Mouse (Mus musculus) MEL-GATA-1-ER (cell line): ENCODE measurements around the gene Speer4c.
"Not testable (repeated sequence)": the region's sequence is repeated elsewhere in the genome, so short reads cannot be mapped to it uniquely, and the experiment has no call there.

Experiments
- DNase-seq: peaks from one replicate; pipeline ENCODE4 v3.0.0-alpha.2; 2012; ENCODE audit warnings: low read depth; ENCODE audit errors: extremely low read depth

Speer4c gene

GRCm38 (mm10) chr5:15714171-15714570 lies at the start of gene Speer4c:
TSS of gene Speer4c (minus strand) at chr5:15714271.
- DNase-seq: not testable (repeated sequence)

DNA sequence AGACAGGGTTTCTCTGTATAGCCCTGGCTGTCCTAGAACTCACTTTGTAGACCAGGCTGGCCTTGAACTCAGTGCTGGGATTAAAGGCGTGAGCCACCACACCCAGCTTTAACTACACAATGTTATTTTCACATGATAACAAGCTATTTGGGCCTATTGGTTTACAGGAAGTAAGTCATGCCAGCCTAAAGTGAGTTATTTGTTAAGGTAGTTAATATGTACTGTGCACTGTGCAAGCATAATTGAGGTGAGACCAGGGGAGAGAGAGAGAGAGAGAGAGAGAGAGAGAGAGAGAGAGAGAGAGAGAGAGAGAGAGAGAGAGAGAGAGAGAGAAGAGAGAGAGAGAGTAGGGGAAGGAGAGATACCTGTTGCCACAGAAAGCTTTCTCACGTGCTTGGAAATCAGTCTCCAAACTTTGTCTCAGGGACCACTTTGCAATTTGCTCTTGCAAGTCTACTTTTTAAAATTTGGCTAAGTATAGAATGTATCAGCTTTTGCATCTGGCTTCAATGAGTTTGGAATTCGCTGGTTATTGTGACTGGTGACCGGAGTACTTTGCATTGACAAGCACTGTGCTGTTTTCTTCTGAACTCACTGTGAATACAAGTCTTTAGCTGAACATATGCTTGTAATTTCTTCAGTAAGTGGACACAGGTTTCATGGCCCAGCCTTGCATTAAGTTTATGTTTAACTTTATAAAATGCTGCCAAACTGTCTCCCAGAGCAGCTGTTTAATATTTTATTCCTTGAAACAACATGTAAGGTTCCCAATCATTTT lies 33.6 kb upstream of the Speer4c start:
- no peak for DNase-seq

GRCm38 (mm10) chr5:15734097-15734867 lies 20.2 kb upstream of the Speer4c start:
- DNase-seq: no peak

GRCm38 (mm10) chr5:15702891-15703290 lies 11.2 kb downstream of the Speer4c start:
- DNase-seq: not testable (repeated sequence)

DNA sequence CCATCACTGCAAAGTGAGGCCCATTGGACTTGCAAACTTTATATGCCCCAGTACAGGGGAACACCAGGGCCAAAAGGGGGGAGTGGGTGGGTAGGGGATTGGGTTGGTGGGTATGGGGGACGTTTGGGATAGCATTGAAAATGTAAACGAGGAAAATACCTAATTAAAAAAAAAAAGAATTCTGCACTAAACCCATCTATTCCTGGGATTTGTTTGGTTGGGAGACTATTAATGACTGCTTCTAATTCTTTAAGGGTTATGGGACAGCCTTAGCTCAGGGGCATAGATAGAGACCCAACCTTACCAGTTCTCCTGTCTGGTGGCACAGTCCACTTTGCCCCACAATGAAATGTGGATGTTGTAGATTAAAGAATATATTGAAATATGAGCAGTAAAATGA lies 16.4 kb downstream of the Speer4c start:
- DNase-seq: not testable (repeated sequence)

DNA sequence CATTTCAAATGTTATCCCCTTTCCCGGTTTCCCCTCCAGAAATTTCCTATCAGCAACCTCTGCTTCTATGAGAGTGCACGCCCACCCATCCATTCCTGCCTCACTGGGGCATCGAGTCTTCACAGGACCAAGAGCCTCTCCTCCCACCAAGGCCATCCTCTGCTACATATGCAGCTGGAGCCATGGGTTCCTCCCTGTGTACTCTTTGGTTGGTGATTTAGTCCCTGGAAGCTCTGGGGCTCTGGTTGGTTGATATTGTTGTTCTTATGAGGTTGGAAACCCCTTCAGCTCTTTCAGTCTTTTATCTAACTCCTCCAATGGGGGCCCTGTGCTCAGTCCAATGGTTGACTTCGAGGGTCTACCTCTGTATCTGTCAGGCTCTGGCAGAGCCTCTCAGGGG lies 22.2 kb downstream of the Speer4c start:
- not testable (repeated sequence) for DNase-seq

DNA sequence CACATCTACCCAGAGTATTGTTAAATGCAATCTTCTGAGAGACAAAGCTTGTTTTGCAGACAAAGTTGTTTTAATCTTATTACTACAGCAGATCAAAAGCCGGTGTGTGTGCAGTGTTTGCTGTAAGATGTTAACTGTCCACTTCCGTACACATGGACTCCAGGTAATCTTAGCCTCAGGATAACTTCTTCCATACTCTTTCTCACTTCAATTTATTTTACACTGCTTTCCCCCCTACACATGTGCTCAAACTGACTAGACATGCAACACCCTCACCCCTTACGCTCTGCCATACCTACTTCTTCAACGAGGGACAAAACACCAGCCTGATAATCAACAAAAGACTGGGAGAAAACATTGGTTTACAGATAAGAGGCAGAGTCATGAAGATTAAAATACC lies 23.2 kb downstream of the Speer4c start:
- not testable (repeated sequence) for DNase-seq

DNA sequence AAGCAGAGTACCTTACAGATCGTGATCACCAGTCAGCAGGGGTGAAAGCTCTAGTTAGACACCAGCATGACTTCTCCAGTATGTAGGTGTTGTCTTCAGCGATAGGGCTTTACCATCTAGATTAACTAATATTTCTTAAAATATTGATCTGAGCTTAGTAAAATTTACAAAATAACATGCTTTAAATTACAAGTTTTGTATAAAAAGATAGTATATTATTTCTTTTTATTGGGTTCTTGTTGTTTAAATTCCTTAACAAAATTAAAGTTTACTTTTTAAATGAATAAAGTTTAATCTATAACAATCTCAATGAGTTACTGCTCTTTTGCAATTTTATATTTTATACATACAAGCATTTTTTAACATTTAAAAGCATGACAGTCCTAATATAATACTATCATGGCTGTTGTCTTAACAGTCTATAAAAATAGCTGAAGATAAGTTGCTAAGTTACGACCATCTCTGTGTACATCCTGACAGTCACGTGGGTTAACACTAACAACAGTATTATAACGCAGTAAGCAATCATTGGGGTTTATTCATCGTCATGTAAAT lies 24.3 kb downstream of the Speer4c start:
- DNase-seq: not testable (repeated sequence)

DNA sequence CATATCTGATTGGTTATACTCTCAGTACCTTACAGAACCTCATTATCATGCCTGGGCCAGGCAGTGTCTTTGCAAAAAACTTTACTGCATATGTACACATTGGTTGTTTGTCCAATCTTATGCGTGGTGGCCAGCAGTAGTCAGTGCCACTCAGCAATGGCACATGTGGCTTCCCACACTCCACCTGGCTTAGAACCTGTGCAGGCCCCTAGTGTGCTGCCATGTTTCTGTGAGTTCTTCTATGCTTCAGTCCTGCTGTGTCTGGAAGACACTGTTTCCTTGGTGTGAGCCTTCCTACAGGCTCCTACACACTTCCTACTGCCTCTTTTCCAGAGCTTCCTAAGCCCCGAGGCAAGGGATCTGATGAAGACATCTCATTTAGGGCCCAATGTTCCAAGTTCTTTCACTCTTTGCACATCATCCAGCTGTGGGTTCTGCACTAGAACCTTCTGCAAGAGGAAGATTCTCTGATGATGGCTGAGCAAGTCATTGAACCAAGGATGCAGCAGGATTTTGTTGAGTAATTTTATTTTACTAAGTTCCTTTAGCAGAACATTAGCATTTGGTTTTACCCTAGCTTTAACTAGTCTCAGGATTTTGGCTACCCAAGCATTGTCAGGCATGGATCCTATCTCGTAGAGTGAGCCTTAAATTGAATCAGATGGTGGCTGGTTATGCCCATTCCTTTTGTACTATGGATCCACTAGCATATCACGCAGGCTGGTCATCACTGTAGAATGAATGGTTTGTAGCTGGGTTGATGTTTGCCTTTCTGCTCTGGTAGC lies 25.0 kb downstream of the Speer4c start:
- not testable (repeated sequence) for DNase-seq

DNA sequence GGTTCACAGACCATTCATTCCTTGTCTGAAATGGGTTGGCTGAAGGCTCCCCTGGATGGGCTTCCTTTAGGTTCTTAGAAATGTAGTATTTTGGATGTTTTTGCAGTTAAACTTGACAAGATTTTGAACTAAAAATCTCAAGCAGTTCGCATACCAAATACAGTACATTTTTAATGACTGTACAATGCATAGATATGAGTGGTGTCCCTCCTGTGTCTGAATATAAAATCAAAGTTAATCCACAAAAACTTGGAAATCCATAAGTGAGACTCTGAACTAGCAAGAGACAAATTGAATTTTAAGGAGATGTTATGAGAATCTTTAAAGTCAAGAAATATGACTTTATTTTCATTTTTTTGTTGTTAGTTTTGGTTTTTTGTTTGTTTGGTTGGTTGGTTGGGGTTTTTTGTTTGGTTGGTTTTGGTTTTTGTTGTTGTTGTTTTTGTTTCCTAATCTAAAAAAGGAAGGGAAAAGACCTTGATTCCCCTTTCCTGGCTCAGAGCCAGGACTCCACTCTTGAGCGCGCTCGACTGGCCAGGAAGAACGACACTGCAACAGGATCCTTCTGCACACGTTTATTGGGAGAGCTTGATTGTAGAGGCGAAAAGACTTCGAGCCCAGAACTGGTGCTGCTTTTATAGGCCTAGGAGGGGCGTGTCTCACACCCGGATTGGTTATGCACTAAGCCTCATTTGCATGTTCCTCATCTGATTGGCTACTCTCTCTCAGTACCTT lies 32.6 kb downstream of the Speer4c start:
- not testable (repeated sequence) for DNase-seq

DNA sequence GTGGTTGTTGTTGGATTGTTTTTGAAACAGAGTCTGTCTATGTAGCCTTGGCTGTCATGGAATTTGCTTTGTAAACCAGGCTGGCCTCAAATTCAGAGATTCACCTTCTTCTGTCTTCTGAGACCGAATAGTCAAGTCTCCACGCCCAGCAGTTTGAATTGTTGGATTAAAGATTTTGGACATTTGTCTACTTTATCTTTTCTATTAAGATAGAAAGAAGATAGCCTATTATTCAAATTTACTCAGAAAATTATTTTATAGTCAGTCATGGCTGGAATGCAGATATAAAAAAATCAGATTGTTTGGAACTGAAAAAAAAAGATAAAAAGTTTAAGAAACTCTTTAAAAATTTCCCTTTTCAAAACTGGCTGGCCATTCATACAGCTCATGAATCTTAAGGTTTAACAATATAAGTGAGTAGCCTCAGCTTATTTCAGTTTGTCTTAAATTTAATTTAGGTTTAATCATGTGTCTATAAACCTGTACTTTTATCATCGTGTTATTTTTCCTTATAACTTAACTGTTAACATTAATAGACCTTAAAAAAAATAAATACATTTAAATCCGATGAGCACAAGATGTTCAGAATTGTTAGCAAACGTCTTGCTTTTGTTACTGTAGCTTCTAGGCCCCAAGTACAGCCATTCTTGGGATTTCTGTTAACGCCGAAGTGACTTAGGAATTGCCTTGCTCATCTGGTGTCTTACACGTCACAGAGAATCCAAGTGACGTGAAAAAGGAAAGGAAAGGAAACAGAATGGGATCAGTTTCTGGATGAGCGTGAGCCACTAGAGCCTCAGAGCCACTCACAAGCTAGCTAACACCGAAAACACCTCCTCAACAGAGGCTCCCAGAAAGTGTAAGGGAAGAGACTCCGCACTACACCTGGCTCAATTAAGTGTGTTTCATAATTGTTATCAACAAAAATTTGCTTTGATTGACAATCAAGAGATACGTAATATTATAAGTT lies 33.8 kb downstream of the Speer4c start:
- not testable (repeated sequence) for DNase-seq

- not testable (repeated sequence) for DNase-seq
Measured at GRCm38 (mm10) chr5:15678907-15679306, 35.2 kb downstream of the Speer4c start.

- DNase-seq: not testable (repeated sequence)
Measured at GRCm38 (mm10) chr5:15677750-15678149, 36.3 kb downstream of the Speer4c start.

DNA sequence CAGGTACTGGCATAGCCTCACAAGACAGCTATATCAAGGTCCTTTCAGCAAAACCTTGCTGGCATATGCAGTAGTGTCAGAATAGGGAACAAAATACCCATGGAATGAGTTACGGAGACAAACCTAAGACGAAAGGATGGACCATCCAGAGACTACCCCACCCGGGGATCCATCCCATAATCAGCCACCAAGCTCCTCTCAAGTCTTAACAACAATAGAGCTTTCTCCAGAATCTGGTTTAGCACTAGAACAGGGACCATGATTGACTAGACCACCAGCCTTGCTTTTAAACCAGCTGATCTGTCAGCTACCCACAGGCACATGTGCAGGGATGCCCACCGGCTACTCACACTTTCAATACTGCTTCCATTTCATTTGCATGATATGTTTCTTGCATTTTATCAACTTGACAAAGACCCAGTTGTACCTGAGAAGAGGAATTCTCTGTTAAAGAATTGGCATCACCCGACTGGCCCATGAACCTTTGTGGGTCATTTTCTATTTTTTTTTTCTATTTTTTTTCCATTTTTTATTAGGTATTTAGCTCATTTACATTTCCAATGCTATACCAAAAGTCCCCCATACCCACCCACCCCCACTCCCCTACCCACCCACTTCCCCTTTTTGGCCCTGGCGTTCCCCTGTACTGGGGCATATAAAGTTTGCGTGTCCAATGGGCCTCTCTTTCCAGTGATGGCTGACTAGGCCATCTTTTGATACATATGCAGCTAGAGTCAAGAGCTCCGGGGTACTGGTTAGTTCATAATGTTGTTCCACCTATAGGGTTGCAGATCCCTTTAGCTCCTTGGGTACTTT lies 39.4 kb downstream of the Speer4c start:
- DNase-seq: not testable (repeated sequence)

- DNase-seq: not testable (repeated sequence)
Measured at GRCm38 (mm10) chr5:15673989-15674388, 40.1 kb downstream of the Speer4c start.

DNA sequence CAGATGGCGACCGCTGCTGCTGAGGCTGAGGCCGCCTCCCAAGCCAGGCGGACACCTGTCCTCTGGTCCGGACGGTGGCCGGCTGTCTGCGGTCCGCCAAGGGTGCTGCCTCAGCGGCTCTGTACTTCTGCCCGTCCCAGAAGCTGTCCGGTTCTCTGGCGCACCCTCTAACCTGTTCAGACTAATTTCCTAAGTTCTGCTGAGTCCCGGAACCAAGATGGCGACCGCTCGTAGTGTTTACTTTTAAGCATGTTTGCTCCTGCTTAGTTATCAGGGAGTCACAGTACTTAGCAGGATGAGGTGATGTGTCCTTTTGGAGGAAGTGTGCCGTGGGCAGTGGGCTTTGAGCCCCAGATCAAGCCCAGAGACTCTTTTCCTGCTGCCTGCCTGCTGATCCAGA lies 43.3 kb downstream of the Speer4c start:
- not testable (repeated sequence) for DNase-seq

DNA sequence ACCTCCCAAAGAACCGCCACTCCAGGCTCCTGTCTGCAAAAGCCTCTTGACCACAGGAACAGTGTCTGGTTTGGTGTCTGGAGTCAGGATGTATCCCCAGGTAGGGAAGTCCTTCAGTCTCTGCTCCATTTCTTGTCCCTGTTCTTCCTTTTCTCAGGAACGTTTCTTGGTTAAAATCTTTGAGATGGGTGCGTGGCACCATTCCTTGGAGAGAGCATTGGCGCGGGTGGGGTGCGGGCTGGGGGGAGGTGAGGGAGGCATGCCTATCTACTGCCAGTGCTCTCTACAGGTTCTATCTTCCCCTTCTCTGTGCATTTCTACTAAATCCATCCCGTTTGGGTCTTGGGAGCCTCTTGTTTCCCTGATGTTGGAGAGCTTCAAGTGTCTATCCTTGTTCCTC lies 50.2 kb downstream of the Speer4c start:
- DNase-seq: not testable (repeated sequence)
